Mouse (Mus musculus): ENCODE results near the gene Sfxn5. TPM values are rescaled to one million over a fixed set of nuclear protein-coding genes. Genes with fewer than 3 reads are reported as not detected.

The Sfxn5 gene
- total and polyA plus RNA-seq, 2 experiments from 2014 or later = 2.7 to 4.8 TPM

- Histone ChIP-seq H3K4me1 (ENCODE audit: control insufficient read depth, insufficient read depth) (peaks cover 8% of the 10 kb centered on the region; the same call in 1 of the 2 replicates), H3K36me3 (replicated peaks; ENCODE audit: control insufficient read depth, insufficient read depth, low read length) (no peaks in the 10 kb centered on the region), H3K4me2 (ENCODE audit: low read depth, low read length) (no peak overlapping the region), H3K27ac (ENCODE audit: low read depth) (peak overlapping the region; percentile 69), H3K9me3 (replicated peaks; ENCODE audit: control insufficient read depth, low read length) (0 out of 2 replicates have a peak, but pooled peaks cover 4% of the 10 kb centered on the region), H3K27me3 (ENCODE audit: control insufficient read depth, insufficient read depth, low read length) (no peaks in the 10 kb centered on the region), H3K4me3 (ENCODE audit: low read depth, low read length) (no peak overlapping the region), H3K9ac (replicated peaks; ENCODE audit: low read depth, low read length) (no peak overlapping the region)
- ATAC-seq (ENCODE audit: insufficient read depth, low read depth) = no peak; the same call in 1 of the 2 replicates
- peak; percentile 15 for DNase-seq (ENCODE audit: low spot score)
- WGBS = 60% methylated on average over 3 of the region's 3 CpGs
- TF ChIP-seq CTCF (IDR thresholded peaks at IDR 0.05; ENCODE audit: low read depth) (no peak), EP300 (IDR thresholded peaks at IDR 0.05; ENCODE audit: low read depth) (no peak)
Observed at GRCm38 (mm10) chr6:85302326-85303055, 30.7 kb downstream of the Sfxn5 start.

- no peak for TF ChIP-seq EP300 (IDR thresholded peaks at IDR 0.05; ENCODE audit: low read depth)
- TF ChIP-seq CTCF (IDR thresholded peaks at IDR 0.05; ENCODE audit: low read depth) = no peak
- ATAC-seq (ENCODE audit: insufficient read depth, low read depth) = no peak
- 59% methylated on average over 7 of the region's 7 CpGs for WGBS
Observed at GRCm38 (mm10) chr6:85295384-85296167, 37.6 kb downstream of the Sfxn5 start.

DNA sequence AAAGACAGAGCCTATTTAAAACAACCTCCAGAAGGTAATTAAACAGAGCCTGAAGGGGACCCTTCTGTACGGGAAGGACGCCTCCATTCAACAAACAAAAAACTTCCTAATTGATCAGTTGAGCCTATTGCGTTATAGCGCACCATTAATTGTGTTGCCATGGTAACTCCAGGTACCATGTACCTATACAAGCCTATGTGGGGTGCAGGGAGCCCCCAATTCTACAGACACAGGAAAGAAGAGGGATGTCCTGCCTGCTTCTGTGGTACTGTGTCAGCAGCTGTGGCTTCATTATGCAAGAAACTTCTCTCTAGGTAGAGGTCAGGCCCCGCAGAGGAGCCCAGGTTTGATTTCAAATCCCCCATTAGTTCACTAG, 39.2 kb downstream of the Sfxn5 start:
- WGBS = 88% methylated on average over 5 of the region's 5 CpGs
- Histone ChIP-seq H3K36me3 (replicated peaks; ENCODE audit: control insufficient read depth, insufficient read depth, low read length) (no peaks in the 10 kb centered on the region), H3K27ac (ENCODE audit: low read depth) (no peak overlapping the region), H3K4me1 (ENCODE audit: control insufficient read depth, insufficient read depth) (peaks cover 6% of the 10 kb centered on the region; the same call in 1 of the 2 replicates), H3K4me3 (ENCODE audit: low read depth, low read length) (no peak overlapping the region), H3K4me2 (ENCODE audit: low read depth, low read length) (no peak overlapping the region), H3K9ac (replicated peaks; ENCODE audit: low read depth, low read length) (no peak overlapping the region), H3K9me3 (replicated peaks; ENCODE audit: control insufficient read depth, low read length) (0 out of 2 replicates have a peak, but pooled peaks cover 10% of the 10 kb centered on the region), H3K27me3 (ENCODE audit: control insufficient read depth, insufficient read depth, low read length) (no peaks in the 10 kb centered on the region)
- TF ChIP-seq EP300 (IDR thresholded peaks at IDR 0.05; ENCODE audit: low read depth) (no peak), CTCF (IDR thresholded peaks at IDR 0.05; ENCODE audit: low read depth) (no peak)
- no peak for ATAC-seq (ENCODE audit: insufficient read depth, low read depth)
- DNase-seq (ENCODE audit: low spot score) = no peak

More at GRCm38 (mm10) chr6:85295384-85296167, 37.6 kb downstream of the Sfxn5 start:
- Histone ChIP-seq H3K4me3 (ENCODE audit: low read depth, low read length) (no peak overlapping the region), H3K4me1 (ENCODE audit: control insufficient read depth, insufficient read depth) (peaks cover 6% of the 10 kb centered on the region; the same call in 1 of the 2 replicates), H3K27me3 (ENCODE audit: control insufficient read depth, insufficient read depth, low read length) (no peaks in the 10 kb centered on the region), H3K4me2 (ENCODE audit: low read depth, low read length) (no peak overlapping the region), H3K36me3 (replicated peaks; ENCODE audit: control insufficient read depth, insufficient read depth, low read length) (no peaks in the 10 kb centered on the region), H3K9me3 (replicated peaks; ENCODE audit: control insufficient read depth, low read length) (0 out of 2 replicates have a peak, but pooled peaks cover 10% of the 10 kb centered on the region), H3K9ac (replicated peaks; ENCODE audit: low read depth, low read length) (no peak overlapping the region), H3K27ac (ENCODE audit: low read depth) (no peak overlapping the region)
- DNase-seq (ENCODE audit: low spot score) = no peak

DNA sequence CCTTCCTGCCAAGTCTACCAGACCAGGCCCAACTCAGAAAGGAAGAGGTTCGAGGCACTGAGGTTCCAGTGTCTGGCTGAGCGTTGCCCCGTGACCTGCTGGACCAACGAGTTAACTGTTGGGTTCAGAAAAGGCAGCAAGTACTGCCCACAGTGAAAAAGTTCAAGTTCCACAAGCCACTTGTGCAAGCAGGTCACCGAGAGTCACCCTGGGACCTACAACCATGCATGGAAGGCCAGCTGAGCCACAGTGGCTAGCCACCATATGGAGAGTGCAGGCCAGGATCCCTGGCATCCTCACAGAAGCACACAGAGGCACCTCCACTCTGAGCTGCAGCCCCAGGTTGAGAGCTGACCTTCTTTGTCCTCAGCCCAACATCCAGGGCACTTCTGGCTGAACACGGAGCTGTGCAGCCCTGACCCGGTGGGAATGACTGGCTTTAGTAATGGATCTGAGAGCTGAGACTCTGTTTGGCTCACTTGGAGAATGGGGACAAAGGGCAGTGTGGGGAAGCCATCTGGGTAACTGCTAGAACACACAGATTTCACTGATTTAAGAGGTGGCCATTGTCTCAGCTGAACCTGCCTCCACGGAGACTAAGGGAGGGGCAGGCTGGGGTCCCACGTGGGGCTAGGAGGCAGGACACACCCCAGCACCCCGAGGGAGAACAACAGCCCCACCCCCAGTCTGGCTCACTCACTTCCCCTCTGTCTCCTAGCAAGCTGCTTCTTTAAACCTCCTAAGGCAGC, 39.8 kb downstream of the Sfxn5 start:
- H3K9ac ChIP-seq (replicated peaks; ENCODE audit: low read depth, low read length) = no peak overlapping the region
- no peak overlapping the region for H3K27ac ChIP-seq (ENCODE audit: low read depth)
- no peaks in the 10 kb centered on the region for H3K27me3 ChIP-seq (ENCODE audit: control insufficient read depth, insufficient read depth, low read length)
- no peak for ATAC-seq (ENCODE audit: insufficient read depth, low read depth)
- WGBS = 62% methylated on average over 10 of the region's 10 CpGs
- H3K4me1 ChIP-seq (ENCODE audit: control insufficient read depth, insufficient read depth) = peaks cover 6% of the 10 kb centered on the region; the same call in 1 of the 2 replicates
- TF ChIP-seq CTCF (IDR thresholded peaks at IDR 0.05; ENCODE audit: low read depth) (no peak), EP300 (IDR thresholded peaks at IDR 0.05; ENCODE audit: low read depth) (no peak)
- no peak overlapping the region for H3K4me2 ChIP-seq (ENCODE audit: low read depth, low read length)
- 0 out of 2 replicates have a peak, but pooled peaks cover 6% of the 10 kb centered on the region for H3K9me3 ChIP-seq (replicated peaks; ENCODE audit: control insufficient read depth, low read length)
- no peaks in the 10 kb centered on the region for H3K36me3 ChIP-seq (replicated peaks; ENCODE audit: control insufficient read depth, insufficient read depth, low read length)
- H3K4me3 ChIP-seq (ENCODE audit: low read depth, low read length) = no peak overlapping the region
- no peak for DNase-seq (ENCODE audit: low spot score)

Data from heart, postnatal 0 days (tissue).